Mouse (Mus musculus) G1E-ER4 (cell line): ENCODE data around the gene Gipc2. TPM values are rescaled to one million over a fixed set of nuclear protein-coding genes. Genes with fewer than 3 reads are reported as not detected.

Experiments used
- GATA1 ChIP-seq: IDR thresholded peaks from one replicate; pipeline ENCODE4 v1.8.0; 2012; ENCODE audit warnings: low read length, inconsistent platforms
- polyA plus RNA-seq: library from polyadenylated mRNA; stranded (reverse); fragments of >175 nt; gene quantifications from 2 replicates; pipeline ENCODE4 v1.2.3, GENCODE M21; 2012

Gene Gipc2
- polyA plus RNA-seq, 1 experiment: not detected

- TF ChIP-seq GATA1: no peak
These were observed 89.9 kb downstream of the Gipc2 start for GRCm38 (mm10) chr3:152076088-152076487.

DNA sequence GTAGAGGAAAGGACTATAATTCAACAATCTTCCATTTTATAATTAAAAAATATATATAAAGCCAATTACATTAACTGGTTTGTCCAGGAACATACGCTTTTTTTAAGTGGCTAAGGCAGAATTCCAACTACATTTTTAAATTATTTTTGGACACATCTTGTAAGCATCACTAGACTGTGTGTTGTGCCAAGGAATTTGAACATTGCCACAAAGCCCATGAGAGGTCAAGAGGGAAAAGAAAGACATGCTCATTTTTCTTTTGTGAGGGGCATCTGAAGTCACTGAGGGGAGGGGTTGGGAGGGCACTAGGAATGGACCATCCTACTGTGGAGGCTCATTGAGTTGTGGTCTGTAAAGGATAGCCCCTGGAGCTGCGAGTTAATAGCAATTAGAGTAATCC is 97.0 kb downstream of the Gipc2 start:
- TF ChIP-seq GATA1: no peak

GRCm38 (mm10) chr3:152068311-152068710 is 97.7 kb downstream of the Gipc2 start:
- TF ChIP-seq GATA1: no peak

GRCm38 (mm10) chr3:152066696-152067095 is 99.3 kb downstream of the Gipc2 start:
- no peak for TF ChIP-seq GATA1

- TF ChIP-seq GATA1: no peak
These were observed 100.2 kb downstream of the Gipc2 start for GRCm38 (mm10) chr3:152065806-152066205.

- no peak for TF ChIP-seq GATA1
These were observed 101.9 kb downstream of the Gipc2 start for GRCm38 (mm10) chr3:152064166-152064565.

GRCm38 (mm10) chr3:152062806-152063205 is 103.2 kb downstream of the Gipc2 start:
- no peak for TF ChIP-seq GATA1

DNA sequence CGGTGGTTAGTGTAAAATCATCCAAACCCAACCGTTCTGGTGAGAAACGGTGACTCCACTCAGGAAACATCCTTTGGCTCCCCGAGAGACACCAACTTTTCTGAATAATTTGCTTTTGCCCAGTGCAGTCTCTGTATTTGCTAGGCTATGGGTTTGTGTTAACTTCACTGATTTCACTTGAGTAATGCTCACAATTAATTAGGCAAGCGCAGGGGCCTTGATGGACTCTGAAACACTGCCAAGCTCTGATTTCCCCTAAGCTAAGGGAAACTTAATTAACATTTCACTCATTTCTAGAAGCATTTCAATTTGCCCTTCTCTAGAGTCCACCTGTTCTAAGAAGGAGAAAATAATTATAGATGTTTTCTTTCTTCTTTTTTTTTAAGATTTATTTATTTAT is 104.9 kb downstream of the Gipc2 start:
- no peak for TF ChIP-seq GATA1

- no peak for TF ChIP-seq GATA1
These were observed 107.8 kb downstream of the Gipc2 start for GRCm38 (mm10) chr3:152058235-152058634.

GRCm38 (mm10) chr3:152054260-152054659 is 111.8 kb downstream of the Gipc2 start:
- no peak for TF ChIP-seq GATA1

- TF ChIP-seq GATA1: no peak
These were observed 114.1 kb downstream of the Gipc2 start for GRCm38 (mm10) chr3:152051959-152052358.

DNA sequence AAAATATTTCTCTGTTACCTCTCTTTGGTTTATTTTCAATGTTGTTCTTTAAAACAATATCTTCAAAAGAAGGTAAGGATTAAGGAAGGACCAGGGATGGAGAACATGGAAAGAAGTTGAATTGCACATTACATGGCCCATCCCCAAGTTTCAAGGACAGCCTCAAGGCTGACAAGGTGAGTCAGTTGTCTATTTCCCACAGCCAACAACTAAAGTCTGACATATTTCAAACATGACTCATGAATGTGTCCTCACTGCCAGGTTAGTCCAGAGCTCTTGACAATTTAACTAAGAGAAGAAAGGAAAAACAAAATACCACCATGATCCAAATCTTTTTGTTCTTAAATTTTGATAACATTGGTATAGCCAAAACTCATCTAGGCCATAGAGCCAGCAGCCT is 118.1 kb downstream of the Gipc2 start:
- TF ChIP-seq GATA1: no peak

DNA sequence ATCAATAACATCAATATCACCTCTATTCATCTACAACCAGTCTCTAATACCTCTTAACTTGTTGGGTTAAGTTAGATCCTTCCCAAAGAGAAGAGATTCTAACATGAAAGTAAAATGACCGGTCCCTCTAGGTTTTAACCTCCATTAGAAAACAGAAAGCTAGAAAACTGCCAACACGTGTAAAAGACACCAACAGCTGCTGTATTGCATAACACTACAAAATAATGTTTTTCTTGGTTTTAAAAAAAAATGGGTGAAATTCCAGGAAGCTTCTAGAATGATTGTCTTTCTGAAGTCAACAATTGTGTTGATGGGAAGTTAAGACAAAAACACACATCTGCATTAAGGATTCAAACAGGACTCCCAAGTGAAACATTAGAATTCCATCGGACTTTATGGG is 119.1 kb downstream of the Gipc2 start:
- no peak for TF ChIP-seq GATA1

Other genes with a start within 250 kb of the Gipc2 start
- gene Dnajb4, start 44.1 kb upstream of the Gipc2 start, polyA plus RNA-seq: 2.6 and 3.3 TPM in 2 replicates
- 728 and 892 TPM in 2 replicates for gene Fubp1, start 44.2 kb upstream of the Gipc2 start, polyA plus RNA-seq
- gene Nexn, start 100.1 kb upstream of the Gipc2 start, polyA plus RNA-seq: not detected in 2 replicates
- gene Miga1, start 174.2 kb upstream of the Gipc2 start, polyA plus RNA-seq: 28.3 and 40.2 TPM in 2 replicates
- gene Usp33, start 180.2 kb upstream of the Gipc2 start, polyA plus RNA-seq: 11.8 and 20.1 TPM in 2 replicates
- gene Zzz3, start 229.2 kb upstream of the Gipc2 start, polyA plus RNA-seq: 8.9 and 13.4 TPM in 2 replicates